Mouse (Mus musculus): ENCODE measurements around the gene Bglap2.
"Not testable (repeated sequence)": the region's sequence is repeated elsewhere in the genome, so short reads cannot be mapped to it uniquely, and the experiment has no call there.

Gene Bglap2

GRCm38 (mm10) chr3:88393776-88394375, 15.4 kb upstream of the Bglap2 start:
- DNase-seq (ENCODE audit: low read depth): no peak

- DNase-seq (ENCODE audit: low read depth): no peak
These were observed 5.9 kb upstream of the Bglap2 start, which contains the start of gene Bglap for GRCm38 (mm10) chr3:88384364-88384763. Gene Bglap, minus strand, starts transcription at chr3:88384464.

- not testable (repeated sequence) for DNase-seq (ENCODE audit: low read depth)
These were observed 3.9 kb upstream of the Bglap2 start for GRCm38 (mm10) chr3:88382383-88382782.

GRCm38 (mm10) chr3:88381389-88382315, 3.2 kb upstream of the Bglap2 start:
- peak; percentile 73 for DNase-seq (ENCODE audit: low read depth)

GRCm38 (mm10) chr3:88376644-88377043, 1.9 kb downstream of the Bglap2 start:
- DNase-seq (ENCODE audit: low read depth): not testable (repeated sequence)

- peak; percentile 65 for DNase-seq (ENCODE audit: low read depth)
These were observed 2.5 kb downstream of the Bglap2 start for GRCm38 (mm10) chr3:88375750-88376626.

GRCm38 (mm10) chr3:88372643-88373042, 5.9 kb downstream of the Bglap2 start, which contains the start of gene Bglap3:
Gene Bglap3, minus strand, starts transcription at chr3:88372743.
- DNase-seq (ENCODE audit: low read depth): not testable (repeated sequence)

- DNase-seq (ENCODE audit: low read depth): not testable (repeated sequence)
These were observed 10.0 kb downstream of the Bglap2 start for GRCm38 (mm10) chr3:88368511-88368910.

- DNase-seq (ENCODE audit: low read depth): not testable (repeated sequence)
These were observed 11.0 kb downstream of the Bglap2 start for GRCm38 (mm10) chr3:88367517-88367916.

- DNase-seq (ENCODE audit: low read depth): peak; percentile 59
These were observed 11.6 kb downstream of the Bglap2 start for GRCm38 (mm10) chr3:88366830-88367428.

- DNase-seq (ENCODE audit: low read depth): peak; percentile 21
These were observed 12.7 kb downstream of the Bglap2 start for GRCm38 (mm10) chr3:88365705-88366361.

GRCm38 (mm10) chr3:88364337-88364736, 14.2 kb downstream of the Bglap2 start, which contains the start of gene Paqr6:
Gene Paqr6, plus strand, starts transcription at chr3:88364584.
- DNase-seq (ENCODE audit: low read depth): no peak

GRCm38 (mm10) chr3:88363700-88364099, 14.8 kb downstream of the Bglap2 start:
- DNase-seq (ENCODE audit: low read depth): no peak

GRCm38 (mm10) chr3:88361612-88362313, 16.7 kb downstream of the Bglap2 start:
- DNase-seq (ENCODE audit: low read depth): no peak

- DNase-seq (ENCODE audit: low read depth): no peak
These were observed 17.4 kb downstream of the Bglap2 start for GRCm38 (mm10) chr3:88361096-88361495.

GRCm38 (mm10) chr3:88359989-88360388, 18.5 kb downstream of the Bglap2 start:
- DNase-seq (ENCODE audit: low read depth): no peak

GRCm38 (mm10) chr3:88359584-88359983, 18.9 kb downstream of the Bglap2 start:
- DNase-seq (ENCODE audit: low read depth): no peak

- DNase-seq (ENCODE audit: low read depth): no peak
These were observed 23.9 kb downstream of the Bglap2 start for GRCm38 (mm10) chr3:88354396-88355165.

- DNase-seq (ENCODE audit: low read depth): no peak
These were observed 25.6 kb downstream of the Bglap2 start for GRCm38 (mm10) chr3:88352907-88353306.

GRCm38 (mm10) chr3:88350732-88351131, 27.8 kb downstream of the Bglap2 start:
- no peak for DNase-seq (ENCODE audit: low read depth)
